Mouse (Mus musculus) hindbrain, embryonic 11.5 days (tissue): Measurements from ENCODE around the gene Cidec. TPM values are rescaled to one million over a fixed set of nuclear protein-coding genes. Genes with fewer than 3 reads are reported as not detected.

ENCODE experiments used
- ATAC-seq: fragments of 200-750 bp; cut with Nextera tagmentation; 2 replicates; pipeline ENCODE4 v1.8.0; 2017; ENCODE audit warnings: mild to moderate bottlenecking, moderate TSS enrichment, moderate library complexity; ENCODE audit not compliant: low FRiP score
- DNase-seq: peaks from one replicate; pipeline ENCODE4 v3.0.0-alpha.2; 2015; ENCODE audit warnings: low spot score
- H3K27ac ChIP-seq: fragments of 300-500 bp; sonication (generic); 2 replicates; pipeline ENCODE4 v1.5.1; 2014; ENCODE audit warnings: mild to moderate bottlenecking, low read depth, low read length
- H3K27me3 ChIP-seq: fragments of 300-500 bp; sonication (generic); 2 replicates; pipeline ENCODE4 v1.6.1; 2014; ENCODE audit warnings: mild to moderate bottlenecking, low read length, moderate library complexity, mixed read lengths; ENCODE audit not compliant: control insufficient read depth, insufficient read depth
- H3K36me3 ChIP-seq: fragments of 300-500 bp; sonication (generic); 2 replicates; pipeline ENCODE4 v1.6.1; 2014; ENCODE audit warnings: mild to moderate bottlenecking, low read length, moderate library complexity, mixed read lengths; ENCODE audit not compliant: control insufficient read depth, insufficient read depth
- H3K4me1 ChIP-seq: fragments of 300-500 bp; sonication (generic); replicated peaks from 2 replicates; pipeline ENCODE4 v1.6.1; 2014; ENCODE audit warnings: low read length, mixed read lengths; ENCODE audit not compliant: control insufficient read depth, insufficient read depth
- H3K4me2 ChIP-seq: fragments of 300-500 bp; sonication (generic); replicated peaks from 2 replicates; pipeline ENCODE4 v1.6.1; 2014; ENCODE audit warnings: mild to moderate bottlenecking, low read depth, low read length
- H3K4me3 ChIP-seq: fragments of 300-500 bp; sonication (generic); 2 replicates; pipeline ENCODE4 v1.5.1; 2014; ENCODE audit warnings: low read depth, low read length
- H3K9ac ChIP-seq: fragments of 300-500 bp; sonication (generic); 2 replicates; pipeline ENCODE4 v1.6.1; 2014; ENCODE audit warnings: low read depth, low read length
- H3K9me3 ChIP-seq: fragments of 300-500 bp; sonication (generic); 2 replicates; pipeline ENCODE4 v1.6.1; 2016; ENCODE audit warnings: low read length; ENCODE audit not compliant: control insufficient read depth
- WGBS: fragments of 180-500 bp; shearing (Covaris S2); extraction: QIAGEN DNeasy Blood & Tissue Kit; methylation state at CpG from one replicate; pipeline ENCODE4 v1.1.7; 2014; 5-methylcytosine and 5-hydroxymethylcytosine counted together
- polyA plus RNA-seq: library from polyadenylated mRNA; unstranded; fragments of >200 nt; fragmentation: Nextera tagmentation; extraction: Ambion mirVana; gene quantifications from 2 replicates; pipeline ENCODE4 v1.2.1, GENCODE M21; 2014

Gene Cidec
- polyA plus RNA-seq, 1 experiment from 2014 or later, result not detected

- peak overlapping the region; percentile 80 for H3K4me2 ChIP-seq
- no peaks in the 10 kb centered on the region for H3K27me3 ChIP-seq
- peaks cover 9% of the 10 kb centered on the region for H3K36me3 ChIP-seq
- H3K27ac ChIP-seq, result peak overlapping the region; percentile 78
- under 1% methylated on average over 51 of the region's 51 CpGs for WGBS
- H3K4me1 ChIP-seq, result no peaks in the 10 kb centered on the region
- DNase-seq (peak; percentile 80), ATAC-seq (peak; percentile 95)
- H3K9ac ChIP-seq, result peak overlapping the region; percentile 74
- peak overlapping the region; percentile 46 for H3K4me3 ChIP-seq
- H3K9me3 ChIP-seq, result no peaks in the 10 kb centered on the region
Measured at GRCm38 (mm10) chr6:113392387-113393071, 43.0 kb downstream of the Cidec start.

GRCm38 (mm10) chr6:113392015-113392386 is 43.6 kb downstream of the Cidec start:
- H3K36me3 ChIP-seq, result peaks cover 9% of the 10 kb centered on the region
- WGBS, result 27% methylated on average over 10 of the region's 10 CpGs
- peak overlapping the region; percentile 74 for H3K9ac ChIP-seq
- no peaks in the 10 kb centered on the region for H3K4me1 ChIP-seq
- ATAC-seq, result no peak
- no peak for DNase-seq
- peak overlapping the region; percentile 80 for H3K4me2 ChIP-seq
- H3K27ac ChIP-seq, result peak overlapping the region; percentile 78
- H3K4me3 ChIP-seq, result peak overlapping the region; percentile 46
- H3K27me3 ChIP-seq, result no peaks in the 10 kb centered on the region
- H3K9me3 ChIP-seq, result no peaks in the 10 kb centered on the region

GRCm38 (mm10) chr6:113390715-113391114 is 44.8 kb downstream of the Cidec start:
- 84% methylated on average over 3 of the region's 3 CpGs for WGBS
- Histone ChIP-seq H3K36me3 (peaks cover 9% of the 10 kb centered on the region), H3K9me3 (no peaks in the 10 kb centered on the region), H3K27me3 (no peaks in the 10 kb centered on the region), H3K27ac (no peak overlapping the region), H3K9ac (no peak overlapping the region), H3K4me3 (no peak overlapping the region), H3K4me2 (no peak overlapping the region), H3K4me1 (no peaks in the 10 kb centered on the region)
- DNase-seq (no peak), ATAC-seq (no peak)

DNA sequence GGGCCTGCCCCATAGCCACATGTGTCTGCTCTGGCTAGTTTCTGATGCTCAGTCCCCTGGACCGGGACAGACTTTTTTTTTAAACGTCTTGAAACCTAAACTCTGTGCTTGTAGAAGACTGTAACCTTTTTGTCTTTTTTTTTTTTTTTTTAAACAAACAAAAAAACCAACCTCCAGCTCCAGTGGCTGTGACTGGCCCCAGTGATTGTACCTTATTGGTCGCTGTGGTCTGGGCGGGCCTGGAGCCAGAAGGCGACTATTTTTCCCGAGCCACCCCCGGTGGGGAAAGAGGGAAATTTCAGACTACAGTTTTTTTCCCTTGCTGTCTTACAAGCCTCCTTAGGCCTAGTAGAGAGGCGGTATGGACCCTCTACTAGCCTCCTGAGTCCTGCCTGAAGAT is 46.6 kb downstream of the Cidec start, which contains the start of gene Ttll3:
Gene Ttll3 (plus strand): TSS at position 301 of the 400 bp plus-strand sequence.
- no peak within 1 kb of the TSS for H3K9ac ChIP-seq
- no peaks in the 10 kb centered on the region for H3K9me3 ChIP-seq
- H3K27ac ChIP-seq, result no peak within 1 kb of the TSS
- no peak within 1 kb of the TSS for H3K4me2 ChIP-seq
- 78% methylated on average over 8 of the region's 8 CpGs for WGBS
- ATAC-seq, result no peak
- no peak for DNase-seq
- H3K4me3 ChIP-seq, result no peak within 1 kb of the TSS
- no peaks in the 10 kb centered on the region for H3K27me3 ChIP-seq
- peaks cover 17% of the 10 kb centered on the region for H3K36me3 ChIP-seq
- H3K4me1 ChIP-seq, result no peaks in the 10 kb centered on the region

- H3K27ac ChIP-seq, result no peak overlapping the region
- no peaks in the 10 kb centered on the region for H3K9me3 ChIP-seq
- 86% methylated on average over 3 of the region's 3 CpGs for WGBS
- no peaks in the 10 kb centered on the region for H3K4me1 ChIP-seq
- H3K9ac ChIP-seq, result no peak overlapping the region; the same call in 1 of the 2 replicates
- no peak overlapping the region for H3K4me2 ChIP-seq
- H3K36me3 ChIP-seq, result peaks cover 17% of the 10 kb centered on the region
- DNase-seq (no peak), ATAC-seq (no peak)
- no peaks in the 10 kb centered on the region for H3K27me3 ChIP-seq
- H3K4me3 ChIP-seq, result no peak overlapping the region
Measured at GRCm38 (mm10) chr6:113386025-113386424, 49.5 kb downstream of the Cidec start.

GRCm38 (mm10) chr6:113385160-113385714 is 50.3 kb downstream of the Cidec start:
- H3K9me3 ChIP-seq, result no peaks in the 10 kb centered on the region
- no peak for DNase-seq
- no peak overlapping the region for H3K4me2 ChIP-seq
- H3K4me3 ChIP-seq, result no peak overlapping the region
- WGBS, result 88% methylated on average over 11 of the region's 11 CpGs
- H3K27ac ChIP-seq, result no peak overlapping the region
- no peaks in the 10 kb centered on the region for H3K27me3 ChIP-seq
- no peak for ATAC-seq
- no peaks in the 10 kb centered on the region; the same call in 1 of the 2 replicates for H3K4me1 ChIP-seq
- H3K9ac ChIP-seq, result no peak overlapping the region
- peaks cover 19% of the 10 kb centered on the region for H3K36me3 ChIP-seq

DNA sequence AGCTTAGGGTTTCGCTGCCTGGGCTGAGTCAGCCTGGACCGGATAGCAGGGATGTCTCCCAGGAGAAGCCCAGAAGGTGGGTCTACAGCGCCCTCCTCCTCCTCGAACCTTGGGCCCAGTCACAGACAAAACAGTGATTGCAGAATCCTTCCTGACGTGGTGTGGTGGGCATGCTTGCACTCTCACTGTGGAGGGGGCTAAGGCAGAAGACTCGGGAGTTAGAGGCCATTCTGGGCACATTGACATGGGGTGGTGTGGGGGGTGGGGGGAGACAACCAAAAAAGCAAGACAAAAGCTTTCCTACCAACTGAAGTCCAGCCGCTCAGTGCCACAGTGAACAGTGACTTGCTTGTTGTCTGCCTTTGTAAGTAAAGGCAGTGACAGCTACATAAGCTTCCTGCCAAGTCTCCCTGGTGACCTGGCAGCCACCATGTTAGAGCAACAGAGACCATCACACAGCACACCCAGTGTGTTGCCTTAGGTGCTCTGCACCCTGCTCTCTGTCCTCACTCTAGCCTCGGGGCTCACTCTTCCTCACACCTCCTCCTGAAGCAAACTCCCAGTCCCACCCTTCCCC is 51.1 kb downstream of the Cidec start:
- peaks cover 15% of the 10 kb centered on the region for H3K36me3 ChIP-seq
- ATAC-seq, result no peak

GRCm38 (mm10) chr6:113380480-113380879 is 55.1 kb downstream of the Cidec start:
- H3K27me3 ChIP-seq, result no peaks in the 10 kb centered on the region
- no peak overlapping the region for H3K4me2 ChIP-seq
- no peak overlapping the region for H3K9ac ChIP-seq
- no peak overlapping the region for H3K27ac ChIP-seq
- no peak for ATAC-seq
- WGBS, result 94% methylated on average over 11 of the region's 11 CpGs
- no peaks in the 10 kb centered on the region for H3K9me3 ChIP-seq
- H3K36me3 ChIP-seq, result peaks cover 10% of the 10 kb centered on the region
- no peak overlapping the region for H3K4me3 ChIP-seq
- no peak for DNase-seq
- H3K4me1 ChIP-seq, result no peaks in the 10 kb centered on the region; the same call in none of the 2 replicates

More for the DNA sequence above, 51.1 kb downstream of the Cidec start:
- H3K9me3 ChIP-seq, result no peaks in the 10 kb centered on the region
- H3K9ac ChIP-seq, result no peak overlapping the region
- no peak overlapping the region for H3K4me3 ChIP-seq
- no peak overlapping the region for H3K4me2 ChIP-seq
- H3K27ac ChIP-seq, result no peak overlapping the region
- no peaks in the 10 kb centered on the region for H3K27me3 ChIP-seq
- H3K4me1 ChIP-seq, result no peaks in the 10 kb centered on the region; the same call in 1 of the 2 replicates
- 93% methylated on average over 8 of the region's 8 CpGs for WGBS
- no peak for DNase-seq
